Mouse (Mus musculus): ENCODE measurements around the gene Sec16a. TPM values are rescaled to one million over a fixed set of nuclear protein-coding genes. Genes with fewer than 3 reads are reported as not detected.

The Sec16a gene
- polyA plus RNA-seq, 1 experiment = 51.5 TPM

- H3K4me3 ChIP-seq (ENCODE audit: low read depth, low read length) = no peak overlapping the region
- H3K27me3 ChIP-seq (ENCODE audit: control insufficient read depth, insufficient read depth, low read length, poor library complexity, severe bottlenecking) = no peaks in the 10 kb centered on the region
- H3K27ac ChIP-seq (ENCODE audit: insufficient read depth, low read length) = no peak overlapping the region
- TF ChIP-seq EP300 (IDR thresholded peaks at IDR 0.05; ENCODE audit: insufficient read depth, low read depth, low read length) (no peak), POLR2A (IDR thresholded peaks at IDR 0.05; ENCODE audit: insufficient read depth, low read length) (no peak), CTCF (IDR thresholded peaks at IDR 0.05; ENCODE audit: low read depth, low read length) (no peak)
- no peaks in the 10 kb centered on the region for H3K9me3 ChIP-seq (replicated peaks; ENCODE audit: control insufficient read depth, insufficient read depth, low read length, poor library complexity, severe bottlenecking)
- peaks cover 13% of the 10 kb centered on the region for H3K4me1 ChIP-seq (ENCODE audit: control insufficient read depth, insufficient read depth, low read length)
- H3K36me3 ChIP-seq (ENCODE audit: control insufficient read depth, insufficient read depth, low read length, poor library complexity, severe bottlenecking) = 0 out of 2 replicates have a peak, but pooled peaks cover 4% of the 10 kb centered on the region
- H3K9ac ChIP-seq (ENCODE audit: low read depth, poor library complexity, severe bottlenecking) = no peak overlapping the region
Measured at GRCm38 (mm10) chr2:26483230-26483869, 38.3 kb upstream of the Sec16a start.

- peaks cover 4% of the 10 kb centered on the region; the same call in 1 of the 2 replicates for H3K36me3 ChIP-seq (ENCODE audit: control insufficient read depth, insufficient read depth, low read length, poor library complexity, severe bottlenecking)
- no peaks in the 10 kb centered on the region for H3K9me3 ChIP-seq (replicated peaks; ENCODE audit: control insufficient read depth, insufficient read depth, low read length, poor library complexity, severe bottlenecking)
- no peak overlapping the region for H3K4me3 ChIP-seq (ENCODE audit: low read depth, low read length)
- H3K27me3 ChIP-seq (ENCODE audit: control insufficient read depth, insufficient read depth, low read length, poor library complexity, severe bottlenecking) = no peaks in the 10 kb centered on the region
- TF ChIP-seq EP300 (IDR thresholded peaks at IDR 0.05; ENCODE audit: insufficient read depth, low read depth, low read length) (no peak), CTCF (IDR thresholded peaks at IDR 0.05; ENCODE audit: low read depth, low read length) (no peak), POLR2A (IDR thresholded peaks at IDR 0.05; ENCODE audit: insufficient read depth, low read length) (no peak)
- H3K4me1 ChIP-seq (ENCODE audit: control insufficient read depth, insufficient read depth, low read length) = peaks cover 8% of the 10 kb centered on the region
- H3K27ac ChIP-seq (ENCODE audit: insufficient read depth, low read length) = no peak overlapping the region
- no peak overlapping the region for H3K9ac ChIP-seq (ENCODE audit: low read depth, poor library complexity, severe bottlenecking)
Measured at GRCm38 (mm10) chr2:26482824-26483223, 37.8 kb upstream of the Sec16a start.

GRCm38 (mm10) chr2:26481724-26482495 is 36.9 kb upstream of the Sec16a start:
- Histone ChIP-seq H3K9ac (ENCODE audit: low read depth, poor library complexity, severe bottlenecking) (no peak overlapping the region), H3K4me3 (ENCODE audit: low read depth, low read length) (no peak overlapping the region), H3K27me3 (ENCODE audit: control insufficient read depth, insufficient read depth, low read length, poor library complexity, severe bottlenecking) (no peaks in the 10 kb centered on the region), H3K27ac (ENCODE audit: insufficient read depth, low read length) (no peak overlapping the region), H3K9me3 (replicated peaks; ENCODE audit: control insufficient read depth, insufficient read depth, low read length, poor library complexity, severe bottlenecking) (no peaks in the 10 kb centered on the region), H3K36me3 (ENCODE audit: control insufficient read depth, insufficient read depth, low read length, poor library complexity, severe bottlenecking) (peaks cover 7% of the 10 kb centered on the region; the same call in 1 of the 2 replicates), H3K4me1 (ENCODE audit: control insufficient read depth, insufficient read depth, low read length) (peaks cover 4% of the 10 kb centered on the region)
- TF ChIP-seq POLR2A (IDR thresholded peaks at IDR 0.05; ENCODE audit: insufficient read depth, low read length) (no peak), EP300 (IDR thresholded peaks at IDR 0.05; ENCODE audit: insufficient read depth, low read depth, low read length) (no peak), CTCF (IDR thresholded peaks at IDR 0.05; ENCODE audit: low read depth, low read length) (no peak)

- no peak overlapping the region for H3K9ac ChIP-seq (ENCODE audit: low read depth, poor library complexity, severe bottlenecking)
- no peaks in the 10 kb centered on the region for H3K9me3 ChIP-seq (replicated peaks; ENCODE audit: control insufficient read depth, insufficient read depth, low read length, poor library complexity, severe bottlenecking)
- no peaks in the 10 kb centered on the region for H3K27me3 ChIP-seq (ENCODE audit: control insufficient read depth, insufficient read depth, low read length, poor library complexity, severe bottlenecking)
- H3K27ac ChIP-seq (ENCODE audit: insufficient read depth, low read length) = no peak overlapping the region
- H3K36me3 ChIP-seq (ENCODE audit: control insufficient read depth, insufficient read depth, low read length, poor library complexity, severe bottlenecking) = peaks cover 7% of the 10 kb centered on the region; the same call in 1 of the 2 replicates
- H3K4me3 ChIP-seq (ENCODE audit: low read depth, low read length) = no peak overlapping the region
- no peaks in the 10 kb centered on the region for H3K4me1 ChIP-seq (ENCODE audit: control insufficient read depth, insufficient read depth, low read length)
- TF ChIP-seq POLR2A (IDR thresholded peaks at IDR 0.05; ENCODE audit: insufficient read depth, low read length) (no peak), EP300 (IDR thresholded peaks at IDR 0.05; ENCODE audit: insufficient read depth, low read depth, low read length) (no peak), CTCF (IDR thresholded peaks at IDR 0.05; ENCODE audit: low read depth, low read length) (no peak)
Measured at GRCm38 (mm10) chr2:26480911-26481310, 35.9 kb upstream of the Sec16a start.

- peaks cover 7% of the 10 kb centered on the region; the same call in 1 of the 2 replicates for H3K36me3 ChIP-seq (ENCODE audit: control insufficient read depth, insufficient read depth, low read length, poor library complexity, severe bottlenecking)
- H3K9ac ChIP-seq (ENCODE audit: low read depth, poor library complexity, severe bottlenecking) = no peak overlapping the region
- H3K27ac ChIP-seq (ENCODE audit: insufficient read depth, low read length) = no peak overlapping the region
- no peak overlapping the region for H3K4me3 ChIP-seq (ENCODE audit: low read depth, low read length)
- H3K27me3 ChIP-seq (ENCODE audit: control insufficient read depth, insufficient read depth, low read length, poor library complexity, severe bottlenecking) = no peaks in the 10 kb centered on the region
- TF ChIP-seq EP300 (IDR thresholded peaks at IDR 0.05; ENCODE audit: insufficient read depth, low read depth, low read length) (no peak), CTCF (IDR thresholded peaks at IDR 0.05; ENCODE audit: low read depth, low read length) (no peak), POLR2A (IDR thresholded peaks at IDR 0.05; ENCODE audit: insufficient read depth, low read length) (no peak)
- H3K9me3 ChIP-seq (replicated peaks; ENCODE audit: control insufficient read depth, insufficient read depth, low read length, poor library complexity, severe bottlenecking) = no peaks in the 10 kb centered on the region
- no peaks in the 10 kb centered on the region for H3K4me1 ChIP-seq (ENCODE audit: control insufficient read depth, insufficient read depth, low read length)
Measured at GRCm38 (mm10) chr2:26478685-26479205, 33.7 kb upstream of the Sec16a start.
